Mouse (Mus musculus): ENCODE measurements at regions not wholly inside any gene's neighbourhood (a gene's known extent, or its start where the extent isn't known, plus 50 kb on each side); places are given as distances from the start of the nearest gene placed in this dataset.
"Not testable (repeated sequence)": the region's sequence is repeated elsewhere in the genome, so short reads cannot be mapped to it uniquely, and the experiment has no call there.

GRCm38 (mm10) chr13:83740771-83741170, 236.9 kb downstream of the Mef2c start:
- ATAC-seq (ENCODE audit: extremely low read depth, insufficient number of reproducible peaks, low FRiP score, poor library complexity, severe bottlenecking): no peak

- no peak for ATAC-seq (ENCODE audit: extremely low read depth, insufficient number of reproducible peaks, low FRiP score, poor library complexity, severe bottlenecking)
Measured at GRCm38 (mm10) chr13:83741591-83742021, 237.8 kb downstream of the Mef2c start.

- no peak for ATAC-seq (ENCODE audit: extremely low read depth, insufficient number of reproducible peaks, low FRiP score, poor library complexity, severe bottlenecking)
Measured at GRCm38 (mm10) chr13:83742102-83742501, 238.3 kb downstream of the Mef2c start.

- ATAC-seq (ENCODE audit: extremely low read depth, insufficient number of reproducible peaks, low FRiP score, poor library complexity, severe bottlenecking): no peak
Measured at GRCm38 (mm10) chr13:83742546-83742945, 238.7 kb downstream of the Mef2c start.

- ATAC-seq (ENCODE audit: extremely low read depth, insufficient number of reproducible peaks, low FRiP score, poor library complexity, severe bottlenecking): no peak
Measured at GRCm38 (mm10) chr13:83743381-83743780, 239.5 kb downstream of the Mef2c start.

- ATAC-seq (ENCODE audit: extremely low read depth, insufficient number of reproducible peaks, low FRiP score, poor library complexity, severe bottlenecking): no peak
Measured at GRCm38 (mm10) chr13:83744110-83744752, 240.4 kb downstream of the Mef2c start.

- ATAC-seq (ENCODE audit: extremely low read depth, insufficient number of reproducible peaks, low FRiP score, poor library complexity, severe bottlenecking): no peak
Measured at GRCm38 (mm10) chr13:83744981-83745555, 241.2 kb downstream of the Mef2c start.

- ATAC-seq (ENCODE audit: extremely low read depth, insufficient number of reproducible peaks, low FRiP score, poor library complexity, severe bottlenecking): no peak
Measured at GRCm38 (mm10) chr13:83745961-83746360, 242.1 kb downstream of the Mef2c start.

- ATAC-seq (ENCODE audit: extremely low read depth, insufficient number of reproducible peaks, low FRiP score, poor library complexity, severe bottlenecking): no peak
Measured at GRCm38 (mm10) chr13:83747671-83748070, 243.8 kb downstream of the Mef2c start.

GRCm38 (mm10) chr13:83749376-83750150, 245.7 kb downstream of the Mef2c start:
- ATAC-seq (ENCODE audit: extremely low read depth, insufficient number of reproducible peaks, low FRiP score, poor library complexity, severe bottlenecking): no peak

- ATAC-seq (ENCODE audit: extremely low read depth, insufficient number of reproducible peaks, low FRiP score, poor library complexity, severe bottlenecking): no peak
Measured at GRCm38 (mm10) chr13:83750437-83750836, 246.6 kb downstream of the Mef2c start.

- no peak for ATAC-seq (ENCODE audit: extremely low read depth, insufficient number of reproducible peaks, low FRiP score, poor library complexity, severe bottlenecking)
Measured at GRCm38 (mm10) chr13:83760387-83761170, 256.7 kb downstream of the Mef2c start.

- ATAC-seq (ENCODE audit: extremely low read depth, insufficient number of reproducible peaks, low FRiP score, poor library complexity, severe bottlenecking): no peak
Measured at GRCm38 (mm10) chr13:83762484-83762883, 258.6 kb downstream of the Mef2c start.

- not testable (repeated sequence) for ATAC-seq (ENCODE audit: extremely low read depth, insufficient number of reproducible peaks, low FRiP score, poor library complexity, severe bottlenecking)
Measured at GRCm38 (mm10) chr13:83763288-83763687, 259.5 kb downstream of the Mef2c start.

GRCm38 (mm10) chr13:83785643-83786042, 281.8 kb downstream of the Mef2c start:
- no peak for ATAC-seq (ENCODE audit: extremely low read depth, insufficient number of reproducible peaks, low FRiP score, poor library complexity, severe bottlenecking)

GRCm38 (mm10) chr13:83809535-83809934, 305.7 kb downstream of the Mef2c start:
- ATAC-seq (ENCODE audit: extremely low read depth, insufficient number of reproducible peaks, low FRiP score, poor library complexity, severe bottlenecking): no peak

GRCm38 (mm10) chr13:83820291-83820690, 316.5 kb downstream of the Mef2c start:
- no peak for ATAC-seq (ENCODE audit: extremely low read depth, insufficient number of reproducible peaks, low FRiP score, poor library complexity, severe bottlenecking)

GRCm38 (mm10) chr13:83820721-83821120, 316.9 kb downstream of the Mef2c start:
- ATAC-seq (ENCODE audit: extremely low read depth, insufficient number of reproducible peaks, low FRiP score, poor library complexity, severe bottlenecking): no peak

- ATAC-seq (ENCODE audit: extremely low read depth, insufficient number of reproducible peaks, low FRiP score, poor library complexity, severe bottlenecking): no peak
Measured at GRCm38 (mm10) chr13:83824926-83825325, 321.1 kb downstream of the Mef2c start.

All from neutrophil, adult 5-6 weeks (primary cell).